Mouse (Mus musculus): Measurements from ENCODE around the gene Fam124a. TPM values are rescaled to one million over a fixed set of nuclear protein-coding genes. Genes with fewer than 3 reads are reported as not detected.

The Fam124a gene
- polyA plus RNA-seq, 1 experiment from 2014 or later, result 4.7 TPM

GRCm38 (mm10) chr14:62570299-62570698 lies 14.8 kb downstream of the Fam124a start:
- Histone ChIP-seq H3K27me3 (ENCODE audit: insufficient read depth, low read length) (no peaks in the 10 kb centered on the region), H3K9ac (ENCODE audit: low read depth, low read length) (no peak overlapping the region), H3K9me3 (replicated peaks; ENCODE audit: low read length) (no peaks in the 10 kb centered on the region), H3K27ac (no peak overlapping the region; the same call in 1 of the 2 replicates), H3K4me2 (ENCODE audit: low read length) (no peak overlapping the region), H3K4me1 (replicated peaks; ENCODE audit: insufficient read depth, low read length) (peaks cover 11% of the 10 kb centered on the region; the same call in 1 of the 2 replicates), H3K4me3 (replicated peaks; ENCODE audit: low read depth, low read length) (no peak overlapping the region), H3K36me3 (ENCODE audit: insufficient read depth, low read length) (no peaks in the 10 kb centered on the region)
- TF ChIP-seq CTCF (IDR thresholded peaks at IDR 0.05; ENCODE audit: low read depth), result no peak
- WGBS, result 19% methylated on average over 4 of the region's 4 CpGs
- DNase-seq (ENCODE audit: low spot score), result peak; percentile 79
- ATAC-seq (replicated peaks; ENCODE audit: low FRiP score, low read depth), result no peak

- no peak for TF ChIP-seq CTCF (IDR thresholded peaks at IDR 0.05; ENCODE audit: low read depth)
- 0% methylated on average over 2 of the region's 3 CpGs for WGBS
- Histone ChIP-seq H3K36me3 (ENCODE audit: insufficient read depth, low read length) (no peaks in the 10 kb centered on the region), H3K4me2 (ENCODE audit: low read length) (no peak overlapping the region), H3K27me3 (ENCODE audit: insufficient read depth, low read length) (no peaks in the 10 kb centered on the region), H3K27ac (no peak overlapping the region), H3K9me3 (replicated peaks; ENCODE audit: low read length) (no peaks in the 10 kb centered on the region), H3K9ac (ENCODE audit: low read depth, low read length) (no peak overlapping the region), H3K4me1 (replicated peaks; ENCODE audit: insufficient read depth, low read length) (peaks cover 11% of the 10 kb centered on the region; the same call in 1 of the 2 replicates), H3K4me3 (replicated peaks; ENCODE audit: low read depth, low read length) (no peak overlapping the region)
- peak; percentile 87 for DNase-seq (ENCODE audit: low spot score)
- ATAC-seq (replicated peaks; ENCODE audit: low FRiP score, low read depth), result peak; percentile 57; the same call in 1 of the 2 replicates
Observed at GRCm38 (mm10) chr14:62573454-62573853, 17.9 kb downstream of the Fam124a start.

GRCm38 (mm10) chr14:62574906-62575305 lies 19.4 kb downstream of the Fam124a start:
- Histone ChIP-seq H3K27ac (no peak overlapping the region), H3K27me3 (ENCODE audit: insufficient read depth, low read length) (no peaks in the 10 kb centered on the region), H3K36me3 (ENCODE audit: insufficient read depth, low read length) (no peaks in the 10 kb centered on the region), H3K4me3 (replicated peaks; ENCODE audit: low read depth, low read length) (no peak overlapping the region), H3K9ac (ENCODE audit: low read depth, low read length) (no peak overlapping the region), H3K9me3 (replicated peaks; ENCODE audit: low read length) (no peaks in the 10 kb centered on the region), H3K4me1 (replicated peaks; ENCODE audit: insufficient read depth, low read length) (peaks cover 7% of the 10 kb centered on the region; the same call in 1 of the 2 replicates), H3K4me2 (ENCODE audit: low read length) (no peak overlapping the region)
- DNase-seq (ENCODE audit: low spot score), result no peak
- TF ChIP-seq CTCF (IDR thresholded peaks at IDR 0.05; ENCODE audit: low read depth), result no peak
- no peak for ATAC-seq (replicated peaks; ENCODE audit: low FRiP score, low read depth)
- 48% methylated on average over 6 of the region's 6 CpGs for WGBS

- Histone ChIP-seq H3K4me3 (replicated peaks; ENCODE audit: low read depth, low read length) (no peak overlapping the region), H3K36me3 (ENCODE audit: insufficient read depth, low read length) (no peaks in the 10 kb centered on the region), H3K27ac (no peak overlapping the region), H3K4me1 (replicated peaks; ENCODE audit: insufficient read depth, low read length) (no peaks in the 10 kb centered on the region; the same call in 1 of the 2 replicates), H3K9ac (ENCODE audit: low read depth, low read length) (no peak overlapping the region), H3K27me3 (ENCODE audit: insufficient read depth, low read length) (no peaks in the 10 kb centered on the region), H3K4me2 (ENCODE audit: low read length) (no peak overlapping the region), H3K9me3 (replicated peaks; ENCODE audit: low read length) (no peaks in the 10 kb centered on the region)
- no peak for ATAC-seq (replicated peaks; ENCODE audit: low FRiP score, low read depth)
- no peak for DNase-seq (ENCODE audit: low spot score)
- no peak for TF ChIP-seq CTCF (IDR thresholded peaks at IDR 0.05; ENCODE audit: low read depth)
- WGBS, result 73% methylated on average over 8 of the region's 8 CpGs
Observed at GRCm38 (mm10) chr14:62575862-62576261, 20.3 kb downstream of the Fam124a start.

- Histone ChIP-seq H3K4me3 (replicated peaks; ENCODE audit: low read depth, low read length) (no peak overlapping the region), H3K27ac (no peak overlapping the region), H3K27me3 (ENCODE audit: insufficient read depth, low read length) (no peaks in the 10 kb centered on the region), H3K4me2 (ENCODE audit: low read length) (no peak overlapping the region), H3K9ac (ENCODE audit: low read depth, low read length) (no peak overlapping the region), H3K4me1 (replicated peaks; ENCODE audit: insufficient read depth, low read length) (no peaks in the 10 kb centered on the region), H3K36me3 (ENCODE audit: insufficient read depth, low read length) (no peaks in the 10 kb centered on the region), H3K9me3 (replicated peaks; ENCODE audit: low read length) (no peaks in the 10 kb centered on the region)
- no peak for TF ChIP-seq CTCF (IDR thresholded peaks at IDR 0.05; ENCODE audit: low read depth)
- DNase-seq (ENCODE audit: low spot score) (no peak), ATAC-seq (replicated peaks; ENCODE audit: low FRiP score, low read depth) (peak; percentile 36; the same call in 1 of the 2 replicates)
- WGBS, result 89% methylated on average over 3 of the region's 3 CpGs
Observed at GRCm38 (mm10) chr14:62580945-62581344, 25.4 kb downstream of the Fam124a start.

- Histone ChIP-seq H3K9ac (ENCODE audit: low read depth, low read length) (no peak overlapping the region), H3K4me2 (ENCODE audit: low read length) (no peak overlapping the region), H3K4me1 (replicated peaks; ENCODE audit: insufficient read depth, low read length) (no peaks in the 10 kb centered on the region), H3K9me3 (replicated peaks; ENCODE audit: low read length) (no peaks in the 10 kb centered on the region), H3K36me3 (ENCODE audit: insufficient read depth, low read length) (no peaks in the 10 kb centered on the region), H3K27ac (no peak overlapping the region), H3K27me3 (ENCODE audit: insufficient read depth, low read length) (no peaks in the 10 kb centered on the region), H3K4me3 (replicated peaks; ENCODE audit: low read depth, low read length) (no peak overlapping the region)
- DNase-seq (ENCODE audit: low spot score), result no peak
- WGBS, result 81% methylated on average over 9 of the region's 9 CpGs
- no peak for ATAC-seq (replicated peaks; ENCODE audit: low FRiP score, low read depth)
- no peak for TF ChIP-seq CTCF (IDR thresholded peaks at IDR 0.05; ENCODE audit: low read depth)
Observed at GRCm38 (mm10) chr14:62581768-62582167, 26.2 kb downstream of the Fam124a start.

GRCm38 (mm10) chr14:62584637-62585036 lies 29.1 kb downstream of the Fam124a start:
- Histone ChIP-seq H3K4me1 (replicated peaks; ENCODE audit: insufficient read depth, low read length) (no peaks in the 10 kb centered on the region), H3K9ac (ENCODE audit: low read depth, low read length) (no peak overlapping the region), H3K36me3 (ENCODE audit: insufficient read depth, low read length) (no peaks in the 10 kb centered on the region), H3K4me2 (ENCODE audit: low read length) (no peak overlapping the region), H3K27ac (no peak overlapping the region), H3K9me3 (replicated peaks; ENCODE audit: low read length) (no peaks in the 10 kb centered on the region), H3K4me3 (replicated peaks; ENCODE audit: low read depth, low read length) (no peak overlapping the region), H3K27me3 (ENCODE audit: insufficient read depth, low read length) (no peaks in the 10 kb centered on the region)
- ATAC-seq (replicated peaks; ENCODE audit: low FRiP score, low read depth), result no peak
- no peak for TF ChIP-seq CTCF (IDR thresholded peaks at IDR 0.05; ENCODE audit: low read depth)
- DNase-seq (ENCODE audit: low spot score), result no peak

All from kidney, postnatal 0 days (tissue).